Mouse (Mus musculus) embryo, embryonic 11.5 days (tissue): Measurements from ENCODE around the gene Gm30191.
"Not testable (repeated sequence)": the region's sequence is repeated elsewhere in the genome, so short reads cannot be mapped to it uniquely, and the experiment has no call there.

Experiments used
- DNase-seq: peaks from one replicate; pipeline ENCODE4 v3.0.0-alpha.2; 2012; ENCODE audit warnings: low read depth, low spot score

Gene Gm30191

DNA sequence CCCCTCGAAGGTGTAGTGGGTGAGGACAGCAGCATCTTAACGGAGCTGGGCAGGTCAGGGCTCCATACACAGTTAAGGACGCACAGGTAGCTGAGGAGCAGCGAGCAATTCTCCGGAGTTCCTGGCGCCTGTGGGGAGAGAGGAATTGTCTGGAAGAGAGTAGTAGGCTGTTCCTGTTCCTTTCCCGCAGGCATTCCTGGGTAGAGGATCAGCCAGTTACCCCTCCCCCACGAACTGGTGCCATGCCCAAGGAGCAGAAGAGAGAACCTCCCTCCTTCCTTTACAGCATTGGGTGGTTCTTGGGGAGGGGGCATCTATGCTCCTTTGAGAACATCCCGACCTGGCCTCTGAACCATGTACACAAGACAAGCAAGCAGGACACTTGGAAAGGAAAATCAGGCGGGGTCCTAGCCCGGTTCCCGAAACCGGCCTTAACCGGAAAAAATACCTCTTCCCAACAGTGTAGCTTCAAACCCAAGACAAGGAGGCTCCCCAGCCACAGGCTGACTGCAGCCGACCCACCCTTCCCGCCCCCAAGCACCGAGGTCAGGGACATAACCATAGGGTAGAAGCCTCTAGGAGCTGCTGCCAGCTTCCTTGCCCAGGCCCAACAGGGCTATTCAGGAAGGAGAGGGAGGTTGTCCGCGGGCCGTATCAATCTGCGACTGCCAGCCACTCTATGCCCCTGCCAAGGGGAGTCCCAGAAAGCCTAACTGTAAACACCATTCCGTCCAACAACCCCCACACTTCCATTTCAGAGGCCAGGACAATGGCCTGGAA lies 5.6 kb downstream of the Gm30191 start:
- DNase-seq = no peak

DNA sequence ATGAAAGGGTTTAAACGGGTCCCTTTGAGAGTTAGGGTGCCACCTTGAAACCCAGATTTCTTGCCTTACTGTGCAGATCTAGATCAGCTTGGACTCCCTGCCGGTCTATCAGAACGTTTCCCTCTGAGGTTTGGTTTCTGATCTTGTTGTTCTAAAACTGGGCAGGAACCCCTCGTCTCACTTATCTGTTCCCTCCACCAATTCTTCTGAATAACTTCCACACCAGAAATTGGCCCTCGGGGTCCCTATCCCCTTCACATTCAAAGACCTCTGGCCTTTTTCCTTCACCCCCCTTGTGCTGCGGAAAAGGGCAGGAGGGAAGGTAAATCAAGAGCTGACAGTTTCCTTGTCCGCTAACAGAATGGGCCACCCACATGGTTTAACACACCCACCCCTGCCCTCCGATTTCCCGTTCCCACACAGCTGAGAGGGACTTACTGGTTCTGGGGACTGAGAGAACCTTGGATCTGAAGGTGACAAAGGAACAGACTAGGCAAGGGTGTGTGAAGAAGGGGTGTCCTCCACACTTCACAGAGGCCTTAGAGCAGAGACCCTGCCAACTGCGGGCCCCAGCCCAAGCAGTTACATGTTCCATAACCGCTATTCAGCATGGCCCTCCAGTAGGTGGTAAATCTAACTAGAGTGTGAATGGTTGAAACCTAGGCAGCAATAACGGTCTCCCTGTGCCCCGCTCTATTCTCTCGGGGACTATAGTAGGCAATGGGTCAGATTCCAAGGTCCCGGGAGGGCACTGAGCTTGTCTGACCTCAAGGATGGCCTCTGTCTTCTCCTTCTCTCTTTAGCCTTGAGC lies 6.4 kb downstream of the Gm30191 start:
- DNase-seq = no peak

DNA sequence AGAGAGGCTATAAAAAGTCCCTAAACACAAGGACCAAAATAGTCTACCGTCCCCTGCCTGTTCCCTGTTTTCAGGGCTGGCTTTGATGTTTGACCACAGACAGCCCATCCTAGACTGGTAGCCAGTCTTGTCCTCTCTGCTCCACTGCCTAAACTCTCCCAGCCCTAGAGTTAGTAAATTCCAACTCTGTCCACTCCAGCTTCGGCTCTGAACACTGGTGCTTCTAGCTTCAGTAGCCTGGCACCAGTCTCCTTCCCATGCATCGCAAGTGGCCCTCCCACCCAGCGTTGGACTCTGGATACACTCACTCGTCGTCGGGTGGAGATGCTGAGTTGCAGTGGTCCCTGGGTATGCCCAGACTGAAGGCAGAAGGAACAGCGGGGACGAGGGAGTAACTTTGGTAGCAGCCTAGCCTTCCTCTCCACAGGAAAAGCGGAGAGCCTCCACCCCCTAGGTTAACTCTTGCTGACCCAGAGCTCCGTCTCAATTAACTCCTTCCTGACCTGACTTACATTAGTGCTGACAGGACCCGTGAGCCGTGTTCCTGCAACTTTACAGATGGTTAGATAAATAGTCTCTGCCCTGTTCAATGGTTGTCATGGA lies 7.1 kb downstream of the Gm30191 start, which contains the start of gene Grrp1:
TSS of gene Grrp1 (minus strand) at position 385 of the 603 bp plus-strand sequence.
- no peak for DNase-seq

DNA sequence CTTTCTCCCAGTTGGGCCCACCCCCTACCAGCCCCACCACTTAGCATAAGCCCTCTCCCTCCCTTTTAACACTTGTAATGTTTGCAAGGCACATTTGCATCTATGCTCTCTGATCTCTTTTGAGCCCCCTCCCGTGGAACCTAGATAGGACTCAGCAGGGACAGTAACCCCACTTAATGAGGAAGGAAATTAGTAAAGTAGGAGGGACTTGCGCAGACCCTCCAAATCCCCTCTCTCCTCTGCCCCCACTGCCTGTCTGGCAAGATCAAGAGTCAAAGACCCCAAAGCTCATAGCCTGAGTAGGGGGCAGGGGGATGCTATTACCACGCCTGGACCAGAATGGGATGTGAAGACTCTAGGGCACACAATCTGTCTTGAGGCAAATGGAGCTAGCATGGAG lies 8.1 kb downstream of the Gm30191 start:
- no peak for DNase-seq

DNA sequence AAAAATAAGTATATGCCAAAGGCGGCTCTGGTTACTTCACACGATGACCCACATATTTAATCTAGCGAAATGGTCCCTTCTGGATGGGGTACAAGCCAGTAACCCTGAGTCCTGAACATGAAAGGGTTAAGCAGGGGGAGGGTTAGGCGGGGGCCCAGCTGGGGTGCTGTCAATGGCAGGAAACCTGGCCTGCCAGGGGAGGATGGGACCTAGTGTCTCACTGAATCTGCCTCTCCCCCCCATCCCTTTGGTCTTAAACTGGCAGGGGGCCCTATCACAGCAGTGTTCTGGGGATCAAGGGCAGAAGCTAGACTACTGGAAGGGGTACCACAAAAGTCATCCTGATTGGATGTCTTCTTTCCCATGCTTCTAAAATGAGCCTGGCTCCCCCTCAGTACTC lies 9.1 kb downstream of the Gm30191 start:
- no peak for DNase-seq

DNA sequence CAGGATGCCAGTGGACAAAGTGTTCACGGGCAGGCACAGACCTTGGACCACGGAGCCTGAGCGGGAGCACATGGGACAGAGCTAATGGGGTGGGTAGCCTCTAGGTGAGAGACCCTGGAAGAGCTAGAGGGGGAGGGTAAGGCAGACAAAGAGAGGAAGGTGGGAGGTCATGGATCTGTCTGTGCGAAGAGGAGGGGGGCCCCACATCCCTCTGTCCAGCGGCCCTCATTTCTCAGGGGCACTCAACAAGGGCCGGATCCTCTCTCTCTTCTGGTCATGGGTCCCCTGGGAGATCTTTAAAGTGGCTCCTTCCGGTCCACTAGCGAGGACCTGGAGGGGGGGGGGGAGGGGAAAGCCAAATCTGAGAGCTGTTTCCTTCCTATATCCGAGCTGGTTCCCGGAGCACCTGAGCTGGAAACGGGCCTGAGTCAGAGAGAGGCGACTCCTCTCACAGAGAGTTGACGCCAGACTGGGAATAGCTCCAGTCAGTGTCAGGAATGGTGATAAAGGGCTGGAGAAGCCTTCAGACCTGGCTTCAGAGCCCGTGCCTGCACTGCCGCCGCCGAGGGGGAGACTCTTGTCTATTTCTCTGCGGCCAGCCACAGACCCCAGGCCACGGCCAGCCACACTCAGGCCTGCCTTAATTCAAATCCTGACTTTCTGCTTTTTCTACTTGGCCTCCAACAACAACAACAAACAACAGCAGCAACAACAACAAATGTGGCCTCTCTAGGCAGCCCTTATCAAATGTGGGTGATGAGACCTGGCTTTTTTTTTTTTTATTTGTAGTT lies 9.9 kb downstream of the Gm30191 start:
- DNase-seq = no peak

DNA sequence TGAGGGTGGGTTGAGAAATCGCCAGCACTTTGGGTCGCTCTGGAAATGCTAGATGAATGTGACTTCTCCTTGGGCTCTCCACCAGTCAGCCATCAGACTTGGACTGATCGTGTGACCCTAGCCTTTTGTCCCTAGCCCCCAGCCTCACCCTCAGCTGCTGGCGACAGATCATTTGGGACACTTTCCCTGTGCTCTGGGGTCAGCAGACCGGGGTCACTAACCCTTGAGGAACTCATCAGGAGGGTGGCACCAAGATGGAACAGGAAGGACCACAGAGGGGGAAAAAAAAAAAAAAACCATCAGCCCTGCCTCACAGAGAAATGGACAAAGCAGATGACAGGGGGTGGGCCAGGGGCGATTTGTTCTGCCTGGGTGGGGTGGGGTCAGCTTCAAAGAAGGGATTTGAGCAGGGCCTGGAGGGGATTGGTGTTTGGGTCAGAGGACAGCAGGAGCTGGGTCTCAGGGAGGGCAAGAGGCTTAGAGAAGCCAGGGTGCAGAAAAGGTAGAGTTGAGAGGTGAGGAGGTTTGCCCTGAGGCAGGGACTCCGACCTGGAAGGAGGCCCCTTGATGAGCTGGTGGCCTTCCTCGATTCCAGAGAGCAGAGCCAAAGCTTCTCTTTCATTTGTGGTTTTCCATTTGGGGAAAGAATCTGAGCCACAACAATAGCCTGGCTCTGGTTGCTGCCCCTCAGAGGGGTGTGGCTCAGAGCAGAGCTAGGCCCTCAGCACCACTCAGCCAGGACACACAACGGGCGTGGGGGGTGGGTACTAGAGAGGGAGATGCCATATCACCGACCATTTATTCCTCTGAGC lies 10.7 kb downstream of the Gm30191 start:
- no peak for DNase-seq

DNA sequence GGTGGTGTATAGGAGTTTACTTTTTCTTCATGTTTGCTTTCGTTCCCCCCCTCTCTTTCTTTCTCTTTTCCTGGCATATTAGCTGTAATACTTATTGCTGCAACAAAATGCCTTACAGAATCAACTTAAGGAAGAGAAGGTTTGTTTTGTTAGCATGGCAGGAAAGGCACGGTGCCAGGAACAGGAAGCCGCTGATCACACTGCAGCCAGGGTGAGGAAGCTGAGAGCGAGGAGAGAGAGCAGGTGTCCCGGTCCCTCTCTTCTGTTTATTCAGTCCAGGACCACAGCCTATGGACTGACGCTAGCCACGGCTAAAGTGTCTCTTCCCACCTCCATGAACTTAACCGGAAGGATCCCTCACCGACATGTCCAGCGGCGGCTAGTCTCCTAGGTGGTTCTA lies 11.6 kb downstream of the Gm30191 start:
- no peak for DNase-seq

DNA sequence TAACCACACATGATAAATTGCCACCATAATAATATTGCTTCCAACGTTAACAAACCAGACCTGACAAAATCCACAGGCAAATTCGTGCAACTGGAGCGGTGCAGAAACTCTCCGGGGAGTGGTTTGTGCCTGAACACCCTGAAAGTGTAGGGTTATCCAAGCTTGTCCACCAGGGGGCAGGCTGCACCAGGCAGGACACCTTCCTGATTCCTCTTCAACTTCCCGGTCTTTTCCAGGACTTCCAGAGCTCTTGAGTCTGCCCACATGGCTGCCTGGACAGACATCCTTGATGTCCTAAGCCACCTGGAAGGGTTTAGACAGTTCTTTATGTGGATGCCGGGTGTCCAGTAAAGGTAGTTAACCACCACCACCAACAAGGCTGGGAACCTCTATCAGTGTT lies 16.5 kb downstream of the Gm30191 start:
- DNase-seq = no peak

DNA sequence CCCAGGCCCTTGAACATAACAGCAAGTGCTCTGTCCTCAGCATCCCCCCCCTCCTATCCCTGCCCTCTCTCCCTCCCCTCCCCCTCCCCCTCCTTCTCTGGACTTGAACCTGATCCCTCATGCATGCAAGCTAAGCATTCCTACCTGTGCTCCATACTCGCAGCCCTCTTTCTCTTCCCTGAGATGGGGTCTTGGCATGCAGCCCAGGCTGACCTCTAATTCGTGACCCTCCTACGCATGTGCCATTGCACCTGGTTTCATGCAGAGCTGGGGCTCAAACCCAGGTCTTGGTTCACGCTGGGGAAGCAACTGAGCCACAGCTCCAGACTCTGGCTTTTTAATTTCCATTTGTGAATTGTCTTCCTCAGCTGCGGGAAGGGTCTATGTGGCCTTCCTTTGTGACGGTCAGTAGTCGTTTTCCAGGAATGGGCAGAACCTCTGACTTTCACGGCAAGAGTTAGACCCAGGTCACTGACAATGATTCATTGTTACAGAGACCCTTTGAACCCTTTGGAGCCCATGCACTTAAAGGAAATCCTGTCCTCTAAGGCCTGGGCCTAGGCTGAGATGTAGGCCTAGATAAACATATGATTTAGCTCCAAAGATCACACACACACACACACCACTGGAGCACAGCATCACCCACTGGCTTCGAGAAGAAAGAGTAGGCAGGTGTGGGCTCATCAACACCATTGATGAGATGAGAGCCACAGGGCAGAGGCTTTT lies 19.3 kb downstream of the Gm30191 start:
- DNase-seq = no peak

DNA sequence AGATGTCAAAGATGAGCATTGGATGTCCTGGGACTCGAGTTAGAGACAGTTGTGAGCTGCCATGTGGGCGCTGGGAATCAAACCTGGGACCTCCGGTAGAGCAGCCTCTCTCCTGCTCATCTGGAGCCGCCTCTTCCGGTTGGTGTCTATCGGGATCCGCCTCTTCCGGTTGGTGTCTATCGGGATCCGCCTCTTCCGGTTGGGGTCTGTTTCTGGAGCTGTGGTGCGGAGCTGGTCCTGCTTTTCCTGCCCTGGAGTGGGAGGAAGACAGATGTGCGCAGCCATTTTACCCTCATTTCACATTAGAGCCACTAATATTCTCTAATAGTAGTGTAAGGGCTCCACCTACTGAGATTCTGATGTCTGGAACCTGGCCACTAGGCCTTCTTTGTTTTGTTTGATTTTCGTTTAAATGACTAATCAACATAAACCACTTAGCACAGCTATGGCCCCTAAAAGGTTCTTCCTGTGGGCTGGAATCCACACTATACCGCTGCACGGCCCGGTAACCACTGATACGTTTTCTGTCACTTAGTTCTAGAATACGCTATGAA lies 21.4 kb downstream of the Gm30191 start:
- DNase-seq = no peak

DNA sequence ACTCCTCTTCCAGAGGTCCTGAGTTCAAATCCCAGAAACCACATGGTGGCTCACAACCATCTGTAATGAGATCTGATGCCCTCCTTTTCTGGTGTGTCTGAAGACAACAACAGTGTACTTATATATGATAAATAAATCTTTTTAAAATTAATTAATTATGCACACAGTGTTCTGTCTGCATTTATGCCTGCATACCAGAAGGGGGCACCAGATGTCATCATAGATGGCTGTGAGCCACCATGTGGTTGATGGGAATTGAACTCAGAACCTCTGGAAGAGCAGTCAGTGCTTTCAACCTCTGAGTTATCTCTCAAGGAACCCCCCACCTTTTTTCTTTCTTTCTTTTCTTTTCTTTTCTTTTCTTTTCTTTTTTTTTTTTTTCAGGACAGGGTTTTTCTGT lies 22.9 kb downstream of the Gm30191 start:
- not testable (repeated sequence) for DNase-seq

DNA sequence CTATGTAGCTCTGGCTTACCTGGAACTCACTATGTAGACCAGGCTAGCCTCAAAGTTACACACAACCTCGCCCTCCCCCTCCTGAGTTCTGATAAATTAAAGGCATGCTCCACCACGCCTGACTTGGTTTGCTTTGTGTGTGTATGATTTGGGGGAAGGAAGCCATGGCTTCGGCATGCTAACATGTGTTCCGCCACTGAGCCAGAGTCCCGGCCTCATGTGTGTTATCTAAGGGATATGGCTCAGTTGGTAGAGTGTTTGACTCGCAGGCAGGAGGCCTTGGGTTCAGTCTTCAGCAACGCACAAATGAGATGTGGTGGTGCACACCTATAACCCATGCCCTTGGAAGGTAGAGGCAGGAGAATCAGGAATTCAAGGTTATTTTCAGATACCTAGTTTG lies 25.2 kb downstream of the Gm30191 start:
- no peak for DNase-seq

DNA sequence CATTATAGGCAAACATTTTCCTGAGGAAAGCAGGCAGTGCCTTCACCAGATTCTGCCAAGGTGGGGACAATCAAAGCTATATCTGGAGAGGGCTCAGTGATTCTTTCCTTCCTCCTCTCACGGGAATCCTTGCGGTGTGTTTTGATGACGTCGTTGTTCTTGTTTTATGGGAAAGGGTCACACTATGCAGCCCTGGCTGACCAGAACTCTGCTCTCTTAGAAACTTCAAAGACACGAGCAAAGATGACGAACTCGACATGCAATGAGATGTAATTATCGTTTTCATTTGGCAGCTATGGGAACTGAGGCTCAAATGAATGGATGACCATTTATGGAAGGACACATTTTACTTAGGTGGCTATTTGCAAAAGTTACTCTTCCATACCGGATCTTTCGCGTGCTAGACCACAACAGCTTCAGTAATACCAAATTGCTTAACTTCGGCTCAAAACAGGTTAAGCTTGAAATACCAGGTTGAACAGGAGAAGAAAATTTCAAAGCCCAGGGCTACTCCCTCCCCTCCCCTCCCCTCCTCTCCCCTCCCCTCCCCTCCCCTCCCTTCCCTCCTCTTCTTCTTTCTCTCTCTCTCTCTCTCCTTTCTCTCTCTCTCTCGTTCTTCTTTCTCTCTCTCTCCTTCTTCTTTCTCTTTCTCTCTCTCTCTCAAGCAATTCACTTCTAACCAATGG lies 26.1 kb downstream of the Gm30191 start:
- no peak for DNase-seq

DNA sequence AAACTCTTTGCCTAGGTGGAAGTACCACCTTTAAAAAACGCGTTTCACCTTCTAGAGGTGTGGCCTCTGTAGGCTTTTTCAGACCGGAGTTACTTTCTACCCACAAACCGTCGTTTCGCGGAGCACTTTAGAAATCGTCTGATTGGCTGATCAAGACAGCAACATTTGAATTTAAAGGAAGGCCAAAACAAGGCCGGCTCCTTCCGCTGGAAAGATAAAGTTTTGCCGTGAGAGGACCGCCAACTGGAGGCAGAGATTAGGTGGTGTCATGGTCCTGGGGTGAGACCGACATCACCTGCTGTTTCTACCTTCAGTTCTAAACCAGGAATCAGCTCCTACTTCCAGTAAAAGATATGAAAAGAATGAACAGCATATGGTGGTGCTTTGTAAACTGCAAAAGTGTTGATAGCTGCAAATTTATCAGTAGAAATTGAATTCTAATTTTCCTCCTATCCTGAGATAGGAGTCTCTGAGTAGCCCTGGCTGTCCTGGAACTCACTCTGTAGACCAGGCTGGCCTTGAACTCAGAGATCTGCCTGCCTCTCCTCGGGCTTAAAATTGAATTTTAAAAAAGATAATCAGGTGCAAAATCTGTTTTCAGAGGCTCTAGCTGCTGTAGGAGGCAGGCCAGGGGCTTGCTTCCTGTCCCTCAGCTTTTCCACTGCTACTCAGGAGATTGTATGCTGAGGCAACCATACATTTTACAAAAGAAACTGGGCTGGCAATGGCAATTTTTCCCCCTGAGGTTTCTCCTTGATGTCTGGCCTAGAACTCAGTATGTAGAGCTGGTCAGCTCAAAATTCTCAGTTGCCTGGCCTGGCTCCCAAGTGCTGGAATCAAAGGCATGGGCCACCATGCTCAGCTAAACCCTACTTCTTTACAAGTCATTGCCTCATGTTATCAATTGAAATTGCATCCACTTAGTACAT lies 26.9 kb downstream of the Gm30191 start:
- DNase-seq = no peak

DNA sequence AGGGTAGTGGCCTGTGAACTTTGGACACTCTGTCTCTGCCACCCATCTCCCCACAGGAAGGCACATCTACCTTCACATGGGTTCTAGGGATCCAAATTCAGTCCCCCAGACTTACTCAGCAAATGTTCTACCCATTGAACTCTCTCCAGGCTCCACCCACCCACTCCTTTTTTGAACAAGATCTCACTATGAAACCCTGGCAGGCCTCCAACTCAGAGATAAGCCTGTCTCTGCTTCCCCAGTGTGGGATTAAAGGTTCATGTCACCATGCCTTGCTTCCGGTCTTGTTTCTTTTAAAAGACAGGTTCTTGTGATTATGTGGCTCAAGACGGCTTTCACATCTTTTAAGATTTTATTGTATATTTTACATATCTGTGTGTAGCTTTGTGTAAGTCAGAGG lies 38.2 kb downstream of the Gm30191 start:
- no peak for DNase-seq

DNA sequence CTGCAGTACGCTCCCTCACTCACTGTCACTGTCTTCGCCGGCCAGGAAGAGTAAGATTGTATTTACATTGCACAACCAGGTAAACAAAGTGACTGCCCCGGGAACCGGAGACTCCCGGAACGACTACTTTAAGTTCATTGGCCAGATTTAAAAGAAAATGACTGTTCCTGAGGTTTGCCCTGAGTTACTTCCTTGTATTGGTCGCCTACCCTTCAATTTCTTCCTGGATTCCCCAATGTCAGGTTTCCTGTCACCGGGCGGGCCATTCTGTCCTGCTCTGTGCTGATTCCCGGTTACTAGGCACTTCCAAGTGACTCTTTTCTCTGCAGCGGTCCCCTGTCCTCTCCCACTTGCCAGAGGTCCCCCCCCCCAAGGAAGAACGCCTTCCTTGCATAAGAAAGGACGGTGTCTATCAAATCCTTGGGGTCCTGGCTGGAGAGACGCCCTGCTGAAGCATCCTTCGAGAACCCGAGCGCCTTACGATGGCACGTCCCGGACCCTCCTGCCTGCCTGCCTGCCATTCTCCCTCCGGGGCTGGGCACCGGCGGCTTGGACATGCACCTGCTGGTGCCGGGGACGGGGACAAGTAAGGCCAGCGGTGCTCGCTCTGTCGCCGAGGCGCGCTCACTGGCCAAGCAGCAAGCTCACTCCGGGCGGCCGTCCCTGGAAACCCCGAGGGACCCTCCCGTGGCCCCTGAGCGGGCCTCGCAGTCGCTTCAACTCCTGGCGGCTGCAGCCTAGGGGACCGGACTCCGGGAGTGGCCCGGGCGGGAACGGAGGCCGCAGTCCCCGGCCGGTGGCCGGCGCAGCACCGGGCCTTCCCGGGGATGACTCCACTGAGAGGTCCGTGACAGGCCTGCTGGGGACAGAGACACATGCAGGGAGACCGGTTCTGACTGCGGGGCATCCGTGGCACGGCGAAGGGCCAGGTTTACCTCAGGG lies 39.8 kb downstream of the Gm30191 start:
- no peak for DNase-seq
